8 mouse cellular contexts compared by ENCODE assay signal in the genomic region with DNA sequence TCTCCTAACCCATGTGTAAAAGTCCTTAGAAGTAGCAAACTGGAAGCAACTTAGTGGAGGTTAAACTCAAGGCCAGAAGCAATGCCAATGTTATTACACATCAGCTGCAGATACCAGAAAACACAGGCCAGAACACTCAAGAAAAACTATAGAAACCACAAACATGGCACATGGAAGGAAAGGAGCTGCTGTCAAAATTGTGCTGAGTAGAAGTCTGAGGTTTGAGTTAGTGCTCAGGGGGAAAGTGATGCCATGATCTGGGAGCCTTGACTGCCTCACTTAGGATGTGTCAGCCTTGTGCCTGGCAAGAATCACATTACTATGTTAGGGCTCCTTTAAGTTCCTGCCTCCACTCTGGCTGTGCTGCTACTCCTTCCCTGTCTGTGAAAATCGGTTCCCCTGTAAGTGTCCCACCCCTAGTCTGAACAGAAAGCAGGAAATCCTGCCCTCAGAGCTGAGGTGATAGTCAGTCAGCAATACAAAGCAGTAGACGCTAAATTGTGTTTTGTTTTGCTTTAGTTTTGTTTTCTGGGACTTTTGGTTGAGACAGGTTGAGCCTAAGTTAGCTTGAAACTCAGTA. TPM values are rescaled to one million over a fixed set of nuclear protein-coding genes. Genes with fewer than 3 reads are reported as not detected.
A peak's percentile ranks its signal among the peaks of the same experiment; 100 is the strongest.
DNase-seq lines count a peak whose midpoint lies in the region; ATAC-seq lines count a peak whose summit lies in the region.

No protein-coding gene starts in this region.

- 18% methylated on average over 2 of the region's 2 CpGs for WGBS in liver, embryonic 11.5 days
- WGBS in liver, embryonic 12.5 days (ENCODE audit: insufficient replicate concordance): 9% methylated on average over 2 of the region's 2 CpGs
- WGBS in forebrain, embryonic 11.5 days: 40% methylated on average over 2 of the region's 2 CpGs

- peak overlapping the region; percentile 13; the same call in 1 of the 2 replicates for H3K4me2 ChIP-seq in liver, embryonic 11.5 days
- H3K4me2 ChIP-seq in liver, embryonic 12.5 days: no peak overlapping the region
- H3K4me2 ChIP-seq in forebrain, embryonic 11.5 days (ENCODE audit: low read depth, low read length, severe bottlenecking): no peak overlapping the region

- ATAC-seq in liver, embryonic 11.5 days (replicated peaks; ENCODE audit: low FRiP score): no peak
- ATAC-seq in liver, embryonic 12.5 days: no peak
- ATAC-seq in forebrain, embryonic 11.5 days (replicated peaks; ENCODE audit: low FRiP score): no peak

- H3K4me3 ChIP-seq in liver, embryonic 11.5 days (ENCODE audit: low read depth, low read length): no peak overlapping the region
- H3K4me3 ChIP-seq in liver, embryonic 12.5 days: no peak overlapping the region
- no peak overlapping the region for H3K4me3 ChIP-seq in forebrain, embryonic 11.5 days (ENCODE audit: low read depth, low read length)

- no peaks in the 10 kb centered on the region for H3K9me3 ChIP-seq in liver, embryonic 11.5 days (ENCODE audit: control insufficient read depth, low read length)
- H3K9me3 ChIP-seq in liver, embryonic 12.5 days (replicated peaks): no peaks in the 10 kb centered on the region
- no peaks in the 10 kb centered on the region for H3K9me3 ChIP-seq in forebrain, embryonic 11.5 days (ENCODE audit: control insufficient read depth, low read length)

- no peak overlapping the region for H3K27ac ChIP-seq in liver, embryonic 11.5 days (ENCODE audit: low read depth, low read length)
- no peak overlapping the region for H3K27ac ChIP-seq in liver, embryonic 12.5 days
- H3K27ac ChIP-seq in forebrain, embryonic 11.5 days (ENCODE audit: low read depth, low read length): no peak overlapping the region; the same call in 1 of the 2 replicates

- DNase-seq in liver, embryonic 11.5 days (ENCODE audit: low spot score): no peak
- peak; percentile 62 for DNase-seq in heart, adult 8-10 months (ENCODE audit: low spot score)
- DNase-seq in kidney, adult 9 months: peak; percentile 43
- peak; percentile 15 for DNase-seq in naive thymus-derived CD4-positive, alpha-beta T cell, adult 2 months (ENCODE audit: low read depth)
- DNase-seq in forebrain, embryonic 11.5 days (ENCODE audit: low spot score): no peak
- no peak for DNase-seq in layer of hippocampus, postnatal 10 days (ENCODE audit: low spot score in 2 of 2)
- DNase-seq in retina, postnatal 1 day: no peak

- H3K27me3 ChIP-seq in liver, embryonic 11.5 days (replicated peaks; ENCODE audit: control insufficient read depth, insufficient read depth, low read length): no peaks in the 10 kb centered on the region
- no peaks in the 10 kb centered on the region for H3K27me3 ChIP-seq in liver, embryonic 12.5 days (replicated peaks)
- H3K27me3 ChIP-seq in forebrain, embryonic 11.5 days (ENCODE audit: control insufficient read depth, insufficient read depth, low read length): no peaks in the 10 kb centered on the region

- H3K9ac ChIP-seq in liver, embryonic 11.5 days (ENCODE audit: low read depth, low read length): no peak overlapping the region
- H3K9ac ChIP-seq in liver, embryonic 12.5 days: no peak overlapping the region
- H3K9ac ChIP-seq in forebrain, embryonic 11.5 days (ENCODE audit: low read length): no peak overlapping the region

- no peaks in the 10 kb centered on the region for H3K36me3 ChIP-seq in liver, embryonic 11.5 days (ENCODE audit: control insufficient read depth, insufficient read depth, low read length)
- H3K36me3 ChIP-seq in liver, embryonic 12.5 days: no peaks in the 10 kb centered on the region
- H3K36me3 ChIP-seq in forebrain, embryonic 11.5 days (ENCODE audit: control insufficient read depth, insufficient read depth, low read length): no peaks in the 10 kb centered on the region

- H3K4me1 ChIP-seq in liver, embryonic 11.5 days (replicated peaks; ENCODE audit: control insufficient read depth, insufficient read depth, low read length): peaks cover 4% of the 10 kb centered on the region; the same call in 1 of the 2 replicates
- peaks cover 14% of the 10 kb centered on the region; the same call in 1 of the 2 replicates for H3K4me1 ChIP-seq in liver, embryonic 12.5 days
- H3K4me1 ChIP-seq in forebrain, embryonic 11.5 days (replicated peaks; ENCODE audit: control insufficient read depth, insufficient read depth, low read length): no peaks in the 10 kb centered on the region

RNA-seq across cellular contexts. Expression of gene Yes1, which starts 3.1 kb away (rescaled TPM):
- polyA plus RNA-seq in liver, embryonic 11.5 days (2014; fragmentation: Nextera tagmentation; extraction: Ambion mirVana): 18.8 and 18.9 TPM in 2 replicates
- polyA plus RNA-seq in liver, embryonic 12.5 days (2016; fragmentation: Nextera tagmentation; extraction: Ambion mirVana): 11.1 and 12.1 TPM in 2 replicates
- 10 to 100 TPM; 14.7 to 19.0 (median 17.0) TPM for total RNA-seq in heart, adult 8-10 months (2022)
- polyA plus RNA-seq in forebrain, embryonic 11.5 days (2014; fragmentation: Nextera tagmentation; extraction: Ambion mirVana): 36.4 and 37.4 TPM in 2 replicates
- total RNA-seq in layer of hippocampus, postnatal 10 days (2021): 10 to 100 TPM; 16.4 to 18.7 TPM

Comparison
In these comparisons a context has a peak if more than half of its experiments do, and no peak if none do; other contexts are left out.
1. DNase-seq: peak in heart, adult 8-10 months (single experiment), kidney, adult 9 months (single experiment) and naive thymus-derived CD4-positive, alpha-beta T cell, adult 2 months (single experiment); none in liver, embryonic 11.5 days (single experiment), forebrain, embryonic 11.5 days (single experiment), layer of hippocampus, postnatal 10 days (0 of 2) and retina, postnatal 1 day (single experiment).